Mouse (Mus musculus): ENCODE data around the gene Gm9999. TPM values are rescaled to one million over a fixed set of nuclear protein-coding genes. Genes with fewer than 3 reads are reported as not detected.

Gene Gm9999
- polyA plus RNA-seq (2015; fragmentation: Nextera tagmentation; extraction: Ambion mirVana) = not detected in 2 replicates

DNA sequence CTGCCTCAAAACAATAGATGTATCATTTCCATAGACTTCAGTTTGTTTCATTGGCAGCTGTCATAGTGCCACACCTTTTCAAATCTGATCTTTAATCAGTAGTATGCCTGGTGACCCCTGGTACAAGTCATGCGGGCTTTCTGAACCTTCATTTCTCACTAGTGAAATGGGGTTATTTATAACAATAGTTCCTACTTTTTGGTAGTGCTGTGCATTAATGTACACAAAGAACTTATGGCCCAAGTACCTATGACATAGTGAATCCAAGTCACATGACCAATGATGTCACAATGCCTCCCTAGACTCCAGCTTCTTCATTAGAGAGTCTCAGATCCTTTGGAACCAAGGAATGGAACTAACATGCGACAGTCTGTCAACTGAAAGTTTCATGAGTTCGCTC lies at the start of gene Gm9999:
Gm9999 (plus strand) TSS at position 301 of the 400 bp plus-strand sequence.
- no peak for ATAC-seq (ENCODE audit: low FRiP score, low TSS enrichment)

DNA sequence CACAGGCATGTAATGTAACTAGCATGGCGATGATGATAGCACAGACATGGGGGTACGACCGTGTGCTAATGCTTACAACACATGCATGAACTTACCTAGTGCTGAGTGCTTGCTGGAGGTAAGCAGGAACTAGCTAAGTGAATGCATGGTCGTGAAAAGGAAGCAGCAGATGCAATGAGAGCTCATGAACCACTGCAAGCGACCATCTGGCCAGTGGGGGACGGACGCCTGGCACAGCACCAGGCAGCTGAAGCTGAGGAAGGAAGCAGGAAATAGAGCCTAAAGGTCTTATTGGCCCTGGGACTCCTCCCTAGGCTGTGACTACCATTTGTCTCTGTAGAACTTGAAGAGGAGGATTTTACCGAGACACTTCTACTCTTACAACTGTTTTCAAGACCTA lies 48.6 kb upstream of the Gm9999 start:
- no peaks in the 10 kb centered on the region for H3K4me1 ChIP-seq (replicated peaks; ENCODE audit: control insufficient read depth, insufficient read depth)
- DNase-seq (ENCODE audit: low spot score) = no peak
- TF ChIP-seq CTCF (IDR thresholded peaks at IDR 0.05; ENCODE audit: low read depth) (no peak), EP300 (optimal IDR thresholded peaks at IDR 0.05) (no peak)
- no peaks in the 10 kb centered on the region for H3K9me3 ChIP-seq (ENCODE audit: control insufficient read depth, low read length)
- no peak overlapping the region for H3K27ac ChIP-seq (replicated peaks)
- H3K27me3 ChIP-seq (ENCODE audit: control insufficient read depth, insufficient read depth, low read length) = no peaks in the 10 kb centered on the region
- H3K36me3 ChIP-seq (ENCODE audit: control insufficient read depth, insufficient read depth, low read length) = peaks cover 18% of the 10 kb centered on the region; the same call in 1 of the 2 replicates
- H3K4me2 ChIP-seq (replicated peaks; ENCODE audit: low read depth) = no peak overlapping the region
- no peak for ATAC-seq (ENCODE audit: low FRiP score, low TSS enrichment)
- no peak overlapping the region for H3K4me3 ChIP-seq (ENCODE audit: low read depth, low read length)
- 80% methylated on average over 8 of the region's 8 CpGs for WGBS
- H3K9ac ChIP-seq (ENCODE audit: low read length) = no peak overlapping the region

More for the DNA sequence above, at the start of gene Gm9999:
- H3K27ac ChIP-seq (replicated peaks) = no peak within 1 kb of the TSS
- H3K4me2 ChIP-seq (replicated peaks; ENCODE audit: low read depth) = no peak within 1 kb of the TSS
- no peak for TF ChIP-seq EP300 (optimal IDR thresholded peaks at IDR 0.05)
- no peak for TF ChIP-seq CTCF (IDR thresholded peaks at IDR 0.05; ENCODE audit: low read depth)
- H3K4me1 ChIP-seq (replicated peaks; ENCODE audit: control insufficient read depth, insufficient read depth) = no peaks in the 10 kb centered on the region; the same call in 1 of the 2 replicates
- no peaks in the 10 kb centered on the region for H3K27me3 ChIP-seq (ENCODE audit: control insufficient read depth, insufficient read depth, low read length)
- no peaks in the 10 kb centered on the region for H3K9me3 ChIP-seq (ENCODE audit: control insufficient read depth, low read length)
- no peak for DNase-seq (ENCODE audit: low spot score)
- H3K36me3 ChIP-seq (ENCODE audit: control insufficient read depth, insufficient read depth, low read length) = no peaks in the 10 kb centered on the region
- H3K4me3 ChIP-seq (ENCODE audit: low read depth, low read length) = no peak within 1 kb of the TSS
- 92% methylated on average over 3 of the region's 3 CpGs for WGBS
- H3K9ac ChIP-seq (ENCODE audit: low read length) = no peak within 1 kb of the TSS

DNA sequence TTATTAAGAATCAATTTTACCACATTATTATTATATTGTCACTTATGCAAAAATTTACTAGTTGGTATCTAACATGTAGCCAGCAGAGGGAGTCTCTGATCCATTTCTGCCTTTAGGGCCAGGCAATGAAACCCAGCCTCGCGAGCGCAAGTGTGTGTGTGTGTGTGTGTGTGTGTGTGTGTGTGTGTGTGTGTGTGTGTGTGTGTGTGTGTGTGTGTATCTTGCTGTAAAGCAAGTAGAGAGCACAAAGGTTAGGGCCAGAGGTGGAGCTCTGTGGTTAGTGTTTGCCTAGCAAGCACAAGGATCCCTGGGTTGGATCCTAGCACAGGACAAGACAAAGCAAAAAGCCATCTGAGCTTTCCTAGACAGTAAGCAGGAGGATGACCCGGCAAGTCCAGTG lies 47.5 kb upstream of the Gm9999 start:
- Histone ChIP-seq H3K4me1 (replicated peaks; ENCODE audit: control insufficient read depth, insufficient read depth) (no peaks in the 10 kb centered on the region), H3K36me3 (ENCODE audit: control insufficient read depth, insufficient read depth, low read length) (peaks cover 11% of the 10 kb centered on the region; the same call in 1 of the 2 replicates), H3K4me2 (replicated peaks; ENCODE audit: low read depth) (no peak overlapping the region), H3K9ac (ENCODE audit: low read length) (no peak overlapping the region), H3K27me3 (ENCODE audit: control insufficient read depth, insufficient read depth, low read length) (no peaks in the 10 kb centered on the region), H3K4me3 (ENCODE audit: low read depth, low read length) (no peak overlapping the region), H3K27ac (replicated peaks) (no peak overlapping the region), H3K9me3 (ENCODE audit: control insufficient read depth, low read length) (no peaks in the 10 kb centered on the region)
- DNase-seq (ENCODE audit: low spot score) = peak; percentile 85
- 41% methylated on average over 4 of the region's 4 CpGs for WGBS
- ATAC-seq (ENCODE audit: low FRiP score, low TSS enrichment) = peak; percentile 84
- TF ChIP-seq CTCF (IDR thresholded peaks at IDR 0.05; ENCODE audit: low read depth) = peak; percentile 79
- no peak for TF ChIP-seq EP300 (optimal IDR thresholded peaks at IDR 0.05)

DNA sequence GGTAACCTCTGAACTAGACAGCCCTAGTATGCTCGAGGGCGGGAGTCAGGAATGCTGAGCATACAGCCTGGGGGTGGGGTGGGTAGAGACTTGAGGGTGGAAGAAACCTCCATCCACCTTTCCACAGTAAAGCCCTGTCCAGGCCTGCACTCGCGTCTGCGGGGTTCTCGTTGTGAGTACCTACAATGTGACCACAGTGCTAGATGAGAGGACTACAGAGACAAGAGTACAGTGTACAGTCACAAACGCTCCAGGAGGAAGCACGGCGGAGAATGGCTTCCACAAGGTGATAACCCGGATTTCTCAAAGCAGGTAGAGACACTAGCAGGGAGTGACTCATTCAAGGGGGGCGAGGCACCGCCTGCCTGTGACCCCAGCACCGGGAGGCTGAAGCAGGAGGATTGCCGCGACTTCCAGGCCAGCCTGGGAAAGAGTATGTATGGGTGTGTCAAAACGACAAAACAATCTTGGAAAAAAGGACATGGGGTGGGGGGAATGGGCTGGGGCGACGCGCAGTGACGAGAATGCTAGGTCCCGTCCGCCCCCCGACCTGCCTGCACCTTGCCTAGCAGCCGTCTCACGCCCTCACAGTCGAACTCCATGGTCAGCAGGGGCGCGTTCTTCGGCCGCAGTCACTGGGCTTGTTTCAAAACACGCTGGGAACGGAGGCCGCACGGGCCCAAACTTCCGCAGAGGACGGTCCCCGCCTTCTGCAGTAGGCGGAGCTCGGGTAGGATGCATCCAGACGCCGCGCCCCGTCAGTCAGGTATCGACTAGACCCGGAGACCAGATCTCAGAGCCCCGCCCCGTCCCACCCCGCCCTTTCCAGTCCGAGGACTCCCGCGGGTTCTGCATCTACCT lies 25.3 kb upstream of the Gm9999 start, which contains the start of gene Uevld:
Uevld (minus strand) TSS at position 697 of the 861 bp plus-strand sequence.
- H3K9me3 ChIP-seq (ENCODE audit: control insufficient read depth, low read length) = no peaks in the 10 kb centered on the region
- H3K36me3 ChIP-seq (ENCODE audit: control insufficient read depth, insufficient read depth, low read length) = peaks cover 5% of the 10 kb centered on the region; the same call in 1 of the 2 replicates
- H3K4me2 ChIP-seq (replicated peaks; ENCODE audit: low read depth) = peak within 1 kb of the TSS; percentile 92
- H3K4me1 ChIP-seq (replicated peaks; ENCODE audit: control insufficient read depth, insufficient read depth) = 0 out of 2 replicates have a peak, but pooled peaks cover 2% of the 10 kb centered on the region
- TF ChIP-seq EP300 (optimal IDR thresholded peaks at IDR 0.05) (no peak), CTCF (IDR thresholded peaks at IDR 0.05; ENCODE audit: low read depth) (peak; percentile 54)
- ATAC-seq (ENCODE audit: low FRiP score, low TSS enrichment) = peak; percentile 94
- H3K27ac ChIP-seq (replicated peaks) = peak within 1 kb of the TSS; percentile 77
- peak within 1 kb of the TSS; percentile 77 for H3K9ac ChIP-seq (ENCODE audit: low read length)
- DNase-seq (ENCODE audit: low spot score) = peak; percentile 98
- WGBS = under 1% methylated on average over 50 of the region's 51 CpGs
- H3K27me3 ChIP-seq (ENCODE audit: control insufficient read depth, insufficient read depth, low read length) = no peaks in the 10 kb centered on the region
- H3K4me3 ChIP-seq (ENCODE audit: low read depth, low read length) = peak within 1 kb of the TSS; percentile 71

- H3K9ac ChIP-seq (ENCODE audit: low read length) = peak overlapping the region; percentile 77
- ATAC-seq (ENCODE audit: low FRiP score, low TSS enrichment) (no peak), DNase-seq (ENCODE audit: low spot score) (no peak)
- TF ChIP-seq EP300 (optimal IDR thresholded peaks at IDR 0.05) (no peak), CTCF (IDR thresholded peaks at IDR 0.05; ENCODE audit: low read depth) (no peak)
- H3K36me3 ChIP-seq (ENCODE audit: control insufficient read depth, insufficient read depth, low read length) = no peaks in the 10 kb centered on the region; the same call in 1 of the 2 replicates
- no peaks in the 10 kb centered on the region for H3K27me3 ChIP-seq (ENCODE audit: control insufficient read depth, insufficient read depth, low read length)
- H3K9me3 ChIP-seq (ENCODE audit: control insufficient read depth, low read length) = no peaks in the 10 kb centered on the region
- 12% methylated on average over 9 of the region's 9 CpGs for WGBS
- H3K4me1 ChIP-seq (replicated peaks; ENCODE audit: control insufficient read depth, insufficient read depth) = 0 out of 2 replicates have a peak, but pooled peaks cover 2% of the 10 kb centered on the region
- peak overlapping the region; percentile 92 for H3K4me2 ChIP-seq (replicated peaks; ENCODE audit: low read depth)
- H3K4me3 ChIP-seq (ENCODE audit: low read depth, low read length) = peak overlapping the region; percentile 71
- no peak overlapping the region for H3K27ac ChIP-seq (replicated peaks)
These were observed 24.5 kb upstream of the Gm9999 start for GRCm38 (mm10) chr7:46958853-46959252.

DNA sequence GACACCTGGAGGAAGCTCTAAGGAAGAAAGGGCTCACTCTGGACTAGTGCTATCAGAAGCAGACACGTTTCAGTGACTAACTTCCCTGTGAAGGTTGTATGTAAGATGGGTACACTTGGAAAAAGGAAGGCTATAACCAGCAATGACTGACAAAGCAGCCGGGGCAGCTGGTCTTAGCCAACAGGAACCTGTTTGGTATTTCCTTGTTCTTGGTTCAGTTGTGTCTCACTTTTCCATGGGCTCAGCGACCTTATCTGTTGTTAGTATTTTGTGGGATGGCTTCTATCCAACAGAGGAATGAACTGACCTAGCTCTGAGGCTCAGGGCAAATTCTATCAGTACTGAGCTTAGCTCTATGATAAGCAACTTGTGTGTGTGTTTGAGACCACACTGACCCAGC lies 22.4 kb upstream of the Gm9999 start:
- Histone ChIP-seq H3K4me2 (replicated peaks; ENCODE audit: low read depth) (no peak overlapping the region), H3K4me1 (replicated peaks; ENCODE audit: control insufficient read depth, insufficient read depth) (0 out of 2 replicates have a peak, but pooled peaks cover 2% of the 10 kb centered on the region), H3K36me3 (ENCODE audit: control insufficient read depth, insufficient read depth, low read length) (no peaks in the 10 kb centered on the region), H3K9ac (ENCODE audit: low read length) (no peak overlapping the region), H3K4me3 (ENCODE audit: low read depth, low read length) (no peak overlapping the region), H3K9me3 (ENCODE audit: control insufficient read depth, low read length) (no peaks in the 10 kb centered on the region), H3K27me3 (ENCODE audit: control insufficient read depth, insufficient read depth, low read length) (no peaks in the 10 kb centered on the region), H3K27ac (replicated peaks) (no peak overlapping the region)
- DNase-seq (ENCODE audit: low spot score) (no peak), ATAC-seq (ENCODE audit: low FRiP score, low TSS enrichment) (no peak)
- TF ChIP-seq EP300 (optimal IDR thresholded peaks at IDR 0.05) = no peak
- no peak for TF ChIP-seq CTCF (IDR thresholded peaks at IDR 0.05; ENCODE audit: low read depth)
- WGBS = 55% methylated on average over 3 of the region's 3 CpGs

All from stomach, postnatal 0 days (tissue).